Comparison of ENCODE assay signal across 26 mouse cellular contexts in the genomic region with DNA sequence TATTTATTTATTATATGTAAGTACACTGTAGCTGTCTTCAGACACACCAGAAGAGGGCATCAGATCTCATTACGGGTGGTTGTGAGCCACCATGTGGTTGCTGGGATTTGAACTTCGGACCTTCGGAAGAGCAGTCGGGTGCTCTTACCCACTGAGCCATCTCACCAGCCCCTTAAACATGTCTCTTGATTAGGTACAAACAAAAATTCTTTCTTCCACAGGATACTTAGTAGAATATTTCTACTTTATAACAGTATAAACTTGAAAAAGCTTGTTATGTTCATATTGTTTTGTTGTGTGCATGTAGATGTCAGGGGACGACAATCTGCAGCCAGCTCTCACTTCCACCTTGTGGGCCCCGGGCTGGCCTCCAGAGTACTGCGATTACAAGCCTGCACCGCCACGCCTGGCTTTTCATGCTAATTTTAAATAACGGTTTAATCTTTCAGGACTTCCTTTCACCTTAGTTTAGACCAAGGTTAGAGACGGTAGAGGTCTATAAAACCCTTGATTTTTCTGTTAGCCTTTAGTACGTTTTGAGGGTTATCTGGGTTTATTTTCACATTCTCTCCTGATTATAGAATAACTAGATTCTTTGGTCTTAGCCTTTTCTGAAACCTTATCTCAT. TPM values are rescaled to one million over a fixed set of nuclear protein-coding genes. Genes with fewer than 3 reads are reported as not detected.
A peak's percentile ranks its signal among the peaks of the same experiment; 100 is the strongest.
DNase-seq lines count a peak whose midpoint lies in the region; ATAC-seq and TF ChIP-seq lines count a peak whose summit lies in the region.
"Had no signal": no experiment of that assay in that cellular context is flagged by ENCODE, and none has a peak within 500 bp of the region (broad histone marks: within the 10 kb centered on the region; RNA-seq: fewer than 3 reads in every experiment).

No protein-coding gene starts in this region.

- TF ChIP-seq EP300 in CH12.LX (IDR thresholded peaks at IDR 0.05; ENCODE audit: low read length), result peak; percentile 46; the same call in 1 of the 2 replicates

- dilution Hi-C loops in CH12.LX (cut with MboI; ENCODE audit: extremely low pct_ligation_motif_present, extremely low pct_unique_long_range_greater_than_20kb, low sequenced_read_pairs), result no loop called here

- in situ Hi-C loops in CH12.LX (cut with MboI; ENCODE audit: low pct_ligation_motif_present, low pct_unique_long_range_greater_than_20kb, low sequenced_read_pairs), result no loop called here

- H3K4me2 ChIP-seq in CH12.LX (ENCODE audit: insufficient read depth, low read depth, poor library complexity, severe bottlenecking), result peak overlapping the region; percentile 31; the same call in 1 of the 2 replicates
- no peak overlapping the region for H3K4me2 ChIP-seq in forebrain, embryonic 14.5 days (ENCODE audit: low read length)
- H3K4me2 ChIP-seq: embryonic facial prominence, embryonic 12.5 days; heart, embryonic 13.5 days; limb, embryonic 12.5 days; liver, embryonic 13.5 days; midbrain, embryonic 15.5 days; neural tube, embryonic 12.5 days had no signal

- TF ChIP-seq CTCF in CH12.LX (conservative IDR thresholded peaks at IDR 0.05 in 1 of 2, IDR thresholded peaks at IDR 0.05 in 1 of 2; ENCODE audit: low read depth in 2 of 2, low read length in 2 of 2), result no peak

- no peak overlapping the region for H3K9ac ChIP-seq in CH12.LX (ENCODE audit: insufficient read depth, low read depth)
- no peak overlapping the region for H3K9ac ChIP-seq in forebrain, embryonic 14.5 days (ENCODE audit: low read length)
- H3K9ac ChIP-seq: embryonic facial prominence, embryonic 12.5 days; heart, embryonic 13.5 days; limb, embryonic 12.5 days; liver, embryonic 13.5 days; midbrain, embryonic 15.5 days; neural tube, embryonic 12.5 days had no signal

- DNase-seq in heart, postnatal 4 days, result peak; percentile 47
- DNase-seq in heart, postnatal 25 days (ENCODE audit: low spot score), result no peak
- DNase-seq in CH12.LX (ENCODE audit: extremely low read depth), result peak; percentile 53
- DNase-seq in splenic B cell, adult 2 months (ENCODE audit: low read depth, low spot score), result peak; percentile 53
- DNase-seq in forebrain, embryonic 14.5 days (ENCODE audit: low spot score), result no peak
- DNase-seq in ovary, postnatal 10 days (ENCODE audit: low spot score), result no peak
- DNase-seq: adrenal gland, postnatal 36 days; cerebellum, postnatal 10 days; gastrocnemius, postnatal 10 days; heart, adult 11 months; kidney, postnatal 25 days; layer of hippocampus, postnatal 36 days; liver, embryonic 13.5 days; lung, adult 2 months; lung, postnatal 14 days; thymus, postnatal 14 days had no signal

- ATAC-seq in granulocyte monocyte progenitor cell, adult 5-6 weeks (replicated peaks; ENCODE audit: poor library complexity, severe bottlenecking), result peak; percentile 50
- ATAC-seq in forebrain, embryonic 14.5 days, result no peak
- ATAC-seq: hindbrain, postnatal 0 days; intestine, postnatal 0 days; midbrain, embryonic 15.5 days had no signal

- H3K4me3 ChIP-seq in CH12.LX (replicated peaks in 1 of 3; ENCODE audit: low read depth in 2 of 3, low read length in 2 of 3, poor library complexity in 1 of 3), result no peak overlapping the region
- no peak overlapping the region for H3K4me3 ChIP-seq in forebrain, embryonic 14.5 days (ENCODE audit: low read depth, low read length)
- H3K4me3 ChIP-seq: embryonic facial prominence, embryonic 12.5 days; heart, embryonic 13.5 days; layer of hippocampus, adult 2 months; limb, embryonic 12.5 days; liver, embryonic 13.5 days; megakaryocyte, embryonic 14.5 days; midbrain, embryonic 15.5 days; neural tube, embryonic 12.5 days had no signal

- intact Hi-C loops in heart, postnatal 25 days (cut with DNase I), result no loop called here

- no peaks in the 10 kb centered on the region for H3K27me3 ChIP-seq in CH12.LX (replicated peaks)
- no peaks in the 10 kb centered on the region for H3K27me3 ChIP-seq in splenic B cell, adult 2 months (ENCODE audit: control insufficient read depth, insufficient read depth, low read length, poor library complexity, severe bottlenecking)
- H3K27me3 ChIP-seq in forebrain, embryonic 14.5 days (replicated peaks; ENCODE audit: control insufficient read depth, insufficient read depth, low read length), result no peaks in the 10 kb centered on the region
- H3K27me3 ChIP-seq: embryonic facial prominence, embryonic 12.5 days; limb, embryonic 12.5 days had no signal

- H3K36me3 ChIP-seq in CH12.LX (replicated peaks in 1 of 2; ENCODE audit: control insufficient read depth in 1 of 2, insufficient read depth in 1 of 2, low read length in 1 of 2), result no peaks in the 10 kb centered on the region
- H3K36me3 ChIP-seq in splenic B cell, adult 2 months (ENCODE audit: control insufficient read depth, insufficient read depth, low read length, poor library complexity, severe bottlenecking), result no peaks in the 10 kb centered on the region
- H3K36me3 ChIP-seq in forebrain, embryonic 14.5 days (ENCODE audit: control insufficient read depth, insufficient read depth, low read length), result no peaks in the 10 kb centered on the region
- H3K36me3 ChIP-seq: embryonic facial prominence, embryonic 12.5 days; heart, embryonic 13.5 days; limb, embryonic 12.5 days; liver, embryonic 13.5 days; midbrain, embryonic 15.5 days; neural tube, embryonic 12.5 days had no signal

- no peak overlapping the region for H3K27ac ChIP-seq in CH12.LX (ENCODE audit: insufficient read depth, low read depth)
- H3K27ac ChIP-seq in forebrain, embryonic 14.5 days (ENCODE audit: low read depth, low read length), result no peak overlapping the region
- H3K27ac ChIP-seq: embryonic facial prominence, embryonic 12.5 days; heart, embryonic 13.5 days; hindbrain, postnatal 0 days; layer of hippocampus, adult 2 months; limb, embryonic 12.5 days; liver, embryonic 13.5 days; midbrain, embryonic 15.5 days; neural tube, embryonic 12.5 days had no signal

- H3K9me3 ChIP-seq in CH12.LX (replicated peaks; ENCODE audit: low read length), result peaks cover 11% of the 10 kb centered on the region
- H3K9me3 ChIP-seq in forebrain, embryonic 14.5 days (replicated peaks; ENCODE audit: control insufficient read depth, low read length), result 0 out of 2 replicates have a peak, but pooled peaks cover 3% of the 10 kb centered on the region
- H3K9me3 ChIP-seq: embryonic facial prominence, embryonic 12.5 days; heart, embryonic 13.5 days; midbrain, embryonic 15.5 days; neural tube, embryonic 12.5 days had no signal

- 91% methylated on average over 11 of the region's 12 CpGs for WGBS in forebrain, embryonic 14.5 days

- no peak for TF ChIP-seq POLR2A in CH12.LX (IDR thresholded peaks at IDR 0.05; ENCODE audit: low read depth, low read length)

- no peak for TF ChIP-seq RAD21 in CH12.LX (IDR thresholded peaks at IDR 0.05; ENCODE audit: low read depth, low read length)

- H3K4me1 ChIP-seq in CH12.LX (ENCODE audit: control insufficient read depth in 1 of 2, insufficient read depth in 2 of 2), result peaks cover 6 to 12% of the 10 kb centered on the region in 2 experiments
- no peaks in the 10 kb centered on the region for H3K4me1 ChIP-seq in forebrain, embryonic 14.5 days (ENCODE audit: control insufficient read depth, insufficient read depth, low read length)
- H3K4me1 ChIP-seq: embryonic facial prominence, embryonic 12.5 days; limb, embryonic 12.5 days had no signal

- H3K79me2 ChIP-seq in CH12.LX (replicated peaks; ENCODE audit: control insufficient read depth, extremely low read depth, insufficient read depth, poor library complexity, severe bottlenecking), result no peaks in the 10 kb centered on the region

TF ChIP-seq in CH12.LX, 34 proteins besides CTCF, POLR2A, EP300 and RAD21 (continues in another document):
- no peak for TF ChIP-seq GABPA (IDR thresholded peaks at IDR 0.05; ENCODE audit: insufficient replicate concordance, low read depth, low read length)
- TF ChIP-seq IRF4 (IDR thresholded peaks at IDR 0.05; ENCODE audit: low read depth, low read length), result peak; percentile 78
- no peak for TF ChIP-seq ETS1 (conservative IDR thresholded peaks at IDR 0.05; ENCODE audit: low read depth, low read length)
- no peak for TF ChIP-seq TCF12 (IDR thresholded peaks at IDR 0.05; ENCODE audit: low read depth, low read length)

RNA-seq across cellular contexts. Expression of a gene that starts 1.8 kb away (rescaled TPM):
- total RNA-seq in heart, postnatal 4 days (2021), result 1 to 10 TPM; 1.6 to 1.8 TPM
- total RNA-seq in heart, postnatal 25 days (2021), result not detected
- total RNA-seq in CH12.LX (2012; rRNA removed) (not detected in 2 replicates), CH12.LX (2014; rRNA removed) (not detected in 2 replicates)
- polyA plus RNA-seq in CH12.LX (2012; ENCODE audit: insufficient read length, low read depth), result not detected in 2 replicates
- total RNA-seq in granulocyte monocyte progenitor cell, adult 5-6 weeks (2014; fragmentation: Nextera tagmentation), result not detected in 2 replicates
- total RNA-seq in granulocyte monocyte progenitor cell, adult 5-6 weeks (2017), result 0.69 TPM in 1 of 2 replicates, not detected in the other
- 0.77 and 1.2 TPM in 2 replicates for polyA plus RNA-seq in forebrain, embryonic 14.5 days (2014; fragmentation: Nextera tagmentation; extraction: Ambion mirVana)
- total RNA-seq: adrenal gland, postnatal 36 days had no signal
- polyA plus RNA-seq: liver, embryonic 13.5 days had no signal

RNA-seq across cellular contexts. Expression of a gene that starts 11.5 kb away (rescaled TPM):
- total RNA-seq in heart, postnatal 4 days (2021), result 10 to 100 TPM; 13.5 to 14.6 TPM
- total RNA-seq in heart, postnatal 25 days (2021), result 1 to 10 TPM; 6.0 to 7.0 TPM
- total RNA-seq in CH12.LX (2012; rRNA removed), result 4.7 and 5.3 TPM in 2 replicates
- total RNA-seq in CH12.LX (2014; rRNA removed), result 3.4 and 3.6 TPM in 2 replicates
- 3.4 and 3.8 TPM in 2 replicates for polyA plus RNA-seq in CH12.LX (2012; ENCODE audit: insufficient read length, low read depth)
- total RNA-seq in granulocyte monocyte progenitor cell, adult 5-6 weeks (2014; fragmentation: Nextera tagmentation), result 1.9 and 7.3 TPM in 2 replicates
- 18.9 and 19.4 TPM in 2 replicates for total RNA-seq in granulocyte monocyte progenitor cell, adult 5-6 weeks (2017)
- polyA plus RNA-seq in forebrain, embryonic 14.5 days (2014; fragmentation: Nextera tagmentation; extraction: Ambion mirVana), result 4.5 and 5.5 TPM in 2 replicates

RNA-seq across cellular contexts. Expression of a gene that starts 45.4 kb away (rescaled TPM):
- total RNA-seq in heart, postnatal 4 days (2021), result 1 to 10 TPM; 6.9 to 7.6 TPM
- 1 to 10 TPM; 3.5 to 4.2 TPM for total RNA-seq in heart, postnatal 25 days (2021)
- total RNA-seq in CH12.LX (2012; rRNA removed), result 6.4 and 7.5 TPM in 2 replicates
- total RNA-seq in CH12.LX (2014; rRNA removed), result 22.0 and 24.9 TPM in 2 replicates
- polyA plus RNA-seq in CH12.LX (2012; ENCODE audit: insufficient read length, low read depth), result 16.0 and 17.1 TPM in 2 replicates
- 12.0 and 15.6 TPM in 2 replicates for total RNA-seq in granulocyte monocyte progenitor cell, adult 5-6 weeks (2014; fragmentation: Nextera tagmentation)
- total RNA-seq in granulocyte monocyte progenitor cell, adult 5-6 weeks (2017), result 12.9 and 15.3 TPM in 2 replicates
- 4.2 and 5.7 TPM in 2 replicates for polyA plus RNA-seq in forebrain, embryonic 14.5 days (2014; fragmentation: Nextera tagmentation; extraction: Ambion mirVana)

RNA-seq across cellular contexts. Expression of a gene that starts 46.1 kb away (rescaled TPM):
- 10 to 100 TPM in 1 of 2 experiments, 1 to 10 TPM in 1; 9.5 to 11.5 TPM for total RNA-seq in heart, postnatal 4 days (2021)
- 1 to 10 TPM; 6.7 to 7.8 TPM for total RNA-seq in heart, postnatal 25 days (2021)
- 7.3 TPM in 2 replicates for total RNA-seq in CH12.LX (2012; rRNA removed)
- 6.6 and 7.2 TPM in 2 replicates for total RNA-seq in CH12.LX (2014; rRNA removed)
- 8.5 and 18.7 TPM in 2 replicates for polyA plus RNA-seq in CH12.LX (2012; ENCODE audit: insufficient read length, low read depth)
- total RNA-seq in granulocyte monocyte progenitor cell, adult 5-6 weeks (2014; fragmentation: Nextera tagmentation), result 26.4 and 29.4 TPM in 2 replicates
- total RNA-seq in granulocyte monocyte progenitor cell, adult 5-6 weeks (2017), result 21.4 and 22.4 TPM in 2 replicates
- 19.7 and 20.3 TPM in 2 replicates for polyA plus RNA-seq in forebrain, embryonic 14.5 days (2014; fragmentation: Nextera tagmentation; extraction: Ambion mirVana)

Comparison
In these comparisons a context has a peak if more than half of its experiments do, and no peak if none do; other contexts are left out.
1. DNase-seq: peak in heart, postnatal 4 days (single experiment), CH12.LX (single experiment) and splenic B cell, adult 2 months (single experiment); none in heart, postnatal 25 days (single experiment), forebrain, embryonic 14.5 days (single experiment) and ovary, postnatal 10 days (single experiment).